Mouse (Mus musculus) B cell, adult 2 months (primary cell): Measurements from ENCODE around the gene Ugt1a1.
"Not testable (repeated sequence)": the region's sequence is repeated elsewhere in the genome, so short reads cannot be mapped to it uniquely, and the experiment has no call there.

Source experiments
- DNase-seq, 2 experiments: peaks; one replicate each; pipeline ENCODE4 v3.0.0; 2022

Gene Ugt1a1

DNA sequence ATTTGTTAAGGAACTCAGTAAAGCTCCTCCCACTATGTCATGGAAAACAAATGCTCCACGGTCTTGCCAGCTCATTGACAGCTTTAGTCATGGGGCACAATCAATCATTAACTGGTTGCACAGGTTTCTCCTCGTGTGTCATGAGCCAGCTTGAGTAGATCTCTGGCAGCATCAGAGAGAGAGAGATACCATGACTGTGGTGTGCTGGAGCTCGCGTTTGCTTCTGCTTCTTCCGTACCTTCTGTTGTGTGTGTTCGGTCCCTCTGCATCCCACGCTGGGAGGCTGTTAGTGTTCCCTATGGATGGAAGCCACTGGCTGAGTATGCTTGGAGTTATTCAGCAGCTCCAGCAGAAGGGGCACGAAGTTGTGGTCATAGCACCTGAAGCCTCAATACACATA is at the start of gene Ugt1a1:
Gene Ugt1a1 (plus strand): TSS at position 148 of the 400 bp plus-strand sequence.
- DNase-seq: no peak

- DNase-seq: no peak
Observed at GRCm38 (mm10) chr1:88165711-88166110, 46.0 kb upstream of the Ugt1a1 start, which contains the start of gene Ugt1a5. Gene Ugt1a5, plus strand, starts transcription at chr1:88166012.

DNA sequence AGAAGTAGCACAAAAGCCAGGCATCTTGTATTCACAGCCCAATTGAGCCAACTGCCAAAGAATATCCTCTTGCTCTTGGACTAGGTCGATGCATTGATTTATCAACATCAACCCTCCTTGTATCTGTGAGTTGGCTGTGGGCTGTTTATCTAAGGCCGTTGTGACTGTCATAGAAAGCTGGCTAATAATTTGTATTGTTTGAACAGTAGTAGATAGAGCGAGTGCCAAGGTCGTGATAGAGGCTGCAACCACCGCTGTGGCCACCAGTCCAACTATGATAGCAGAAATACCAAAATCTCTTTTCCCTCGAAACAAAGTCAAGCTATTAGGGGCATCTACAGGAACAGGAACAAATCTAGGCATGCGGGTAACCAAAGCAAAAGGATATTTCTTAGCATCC is 39.6 kb upstream of the Ugt1a1 start:
- not testable (repeated sequence) for DNase-seq

GRCm38 (mm10) chr1:88179657-88180056 is 32.1 kb upstream of the Ugt1a1 start:
- DNase-seq: no peak

DNA sequence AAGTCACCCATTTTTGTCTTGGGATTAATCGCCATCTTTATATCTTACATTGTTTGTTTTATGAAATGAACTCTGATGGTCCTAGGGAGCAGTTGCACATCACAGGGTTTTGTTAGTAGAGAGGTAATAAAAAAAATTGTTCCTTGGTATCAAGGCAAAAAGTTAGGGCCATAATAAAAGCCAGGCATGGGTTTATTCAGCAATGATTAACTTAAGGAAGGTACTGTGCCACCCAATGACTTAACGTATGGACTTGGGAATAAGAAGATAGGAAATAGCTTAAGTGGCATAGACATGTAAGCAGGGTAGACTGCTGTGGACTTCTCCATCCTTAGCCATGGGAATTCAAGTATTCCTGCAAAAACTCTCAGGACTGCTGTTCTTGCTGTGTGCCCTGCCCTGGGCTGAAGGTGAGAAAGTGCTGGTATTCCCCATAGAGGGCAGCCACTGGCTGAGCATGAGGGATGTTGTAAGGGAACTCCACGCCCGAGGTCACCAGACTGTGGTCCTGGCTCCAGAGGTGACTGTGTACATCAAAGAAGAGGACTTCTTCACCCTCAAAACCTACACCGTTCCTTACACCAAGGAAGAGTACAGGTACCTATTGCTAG is 25.3 kb upstream of the Ugt1a1 start:
- DNase-seq: no peak

GRCm38 (mm10) chr1:88192136-88192535 is 19.6 kb upstream of the Ugt1a1 start:
- DNase-seq: no peak

- no peak for DNase-seq
Observed at GRCm38 (mm10) chr1:88195687-88196086, 16.1 kb upstream of the Ugt1a1 start.

DNA sequence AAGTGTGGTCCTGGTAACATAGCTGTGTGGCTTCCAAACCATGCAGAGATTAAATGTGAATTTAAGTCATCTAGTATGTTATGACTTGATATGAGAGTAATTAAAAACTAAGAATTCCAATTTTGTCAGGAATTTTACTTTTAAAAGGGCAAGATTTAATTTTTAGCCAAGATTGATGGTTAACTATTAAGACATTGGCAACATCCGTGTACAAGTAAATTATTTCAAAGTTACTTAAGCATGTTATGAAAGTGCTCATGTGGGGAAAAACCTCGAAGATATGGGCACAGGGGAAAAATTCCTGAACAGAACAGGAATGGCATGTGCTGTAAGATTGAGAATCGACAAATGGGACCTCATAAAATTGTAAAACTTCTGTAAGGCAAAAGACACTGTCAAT is 14.3 kb upstream of the Ugt1a1 start:
- no peak for DNase-seq

DNA sequence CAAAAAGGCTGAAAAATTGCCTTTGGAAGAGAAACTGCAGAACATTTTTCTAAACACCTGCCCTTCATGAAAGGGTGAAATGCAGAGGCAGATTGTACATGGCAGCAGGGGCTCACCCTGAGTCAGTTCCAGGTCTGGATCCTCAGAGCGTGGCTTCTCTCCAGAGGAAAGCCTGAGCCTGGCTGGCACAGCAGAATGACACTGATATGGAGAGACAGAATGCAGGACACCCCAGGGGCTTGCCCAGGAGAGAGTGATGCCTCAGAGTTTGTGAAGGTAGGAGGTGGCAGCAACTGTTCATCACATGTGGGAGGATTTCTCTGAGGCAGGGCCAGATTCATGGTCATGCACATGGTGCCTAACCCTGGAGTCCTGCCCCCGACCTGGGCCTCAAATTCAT is 11.8 kb upstream of the Ugt1a1 start:
- no peak for DNase-seq

GRCm38 (mm10) chr1:88200456-88200855 is 11.3 kb upstream of the Ugt1a1 start, which contains the start of gene Ugt1a2:
Gene Ugt1a2, plus strand, starts transcription at chr1:88200601.
- no peak for DNase-seq

DNA sequence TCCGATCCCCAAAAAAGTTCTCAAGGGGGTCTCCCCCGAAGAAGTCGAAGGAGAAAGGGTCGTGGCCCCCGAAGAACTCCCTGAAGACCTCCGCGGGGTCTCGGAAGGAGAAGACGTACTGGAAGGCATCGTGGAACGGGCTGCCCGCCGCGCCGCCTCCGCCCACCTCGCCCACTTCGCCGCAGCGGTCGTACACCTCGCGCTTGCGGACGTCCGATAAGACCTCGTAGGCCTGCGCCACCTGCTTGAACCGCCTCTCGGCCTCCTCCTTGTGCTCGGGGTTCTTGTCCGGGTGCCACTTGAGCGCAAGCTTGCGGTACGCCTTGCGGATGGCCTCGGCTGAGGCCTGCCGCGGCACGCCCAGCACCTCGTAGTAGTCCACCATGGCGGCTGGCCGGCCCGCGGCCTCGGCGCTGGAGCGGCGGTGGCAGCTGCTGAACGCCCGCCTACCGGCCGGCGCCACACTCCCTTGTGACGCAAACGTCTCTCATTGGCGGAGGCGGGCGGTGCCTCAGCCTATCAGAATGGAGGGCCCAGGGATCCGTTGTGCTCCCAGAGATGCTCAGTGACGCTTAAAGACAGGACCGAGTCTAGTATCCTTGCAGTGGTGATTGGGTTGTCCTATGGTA is 6.4 kb upstream of the Ugt1a1 start, which contains the start of gene Dnajb3:
Gene Dnajb3 (minus strand): TSS at position 489 of the 629 bp plus-strand sequence.
- peak; percentile 64 to 66 for DNase-seq

GRCm38 (mm10) chr1:88206843-88207479 is 4.8 kb upstream of the Ugt1a1 start:
- no peak for DNase-seq

- DNase-seq: no peak
Observed at GRCm38 (mm10) chr1:88212341-88213045, 734 bp downstream of the Ugt1a1 start.

GRCm38 (mm10) chr1:88213061-88213460 is 1.3 kb downstream of the Ugt1a1 start:
- DNase-seq: no peak

GRCm38 (mm10) chr1:88213766-88214461 is 2.2 kb downstream of the Ugt1a1 start:
- DNase-seq: no peak

GRCm38 (mm10) chr1:88214462-88214952 is 2.7 kb downstream of the Ugt1a1 start:
- no peak for DNase-seq

DNA sequence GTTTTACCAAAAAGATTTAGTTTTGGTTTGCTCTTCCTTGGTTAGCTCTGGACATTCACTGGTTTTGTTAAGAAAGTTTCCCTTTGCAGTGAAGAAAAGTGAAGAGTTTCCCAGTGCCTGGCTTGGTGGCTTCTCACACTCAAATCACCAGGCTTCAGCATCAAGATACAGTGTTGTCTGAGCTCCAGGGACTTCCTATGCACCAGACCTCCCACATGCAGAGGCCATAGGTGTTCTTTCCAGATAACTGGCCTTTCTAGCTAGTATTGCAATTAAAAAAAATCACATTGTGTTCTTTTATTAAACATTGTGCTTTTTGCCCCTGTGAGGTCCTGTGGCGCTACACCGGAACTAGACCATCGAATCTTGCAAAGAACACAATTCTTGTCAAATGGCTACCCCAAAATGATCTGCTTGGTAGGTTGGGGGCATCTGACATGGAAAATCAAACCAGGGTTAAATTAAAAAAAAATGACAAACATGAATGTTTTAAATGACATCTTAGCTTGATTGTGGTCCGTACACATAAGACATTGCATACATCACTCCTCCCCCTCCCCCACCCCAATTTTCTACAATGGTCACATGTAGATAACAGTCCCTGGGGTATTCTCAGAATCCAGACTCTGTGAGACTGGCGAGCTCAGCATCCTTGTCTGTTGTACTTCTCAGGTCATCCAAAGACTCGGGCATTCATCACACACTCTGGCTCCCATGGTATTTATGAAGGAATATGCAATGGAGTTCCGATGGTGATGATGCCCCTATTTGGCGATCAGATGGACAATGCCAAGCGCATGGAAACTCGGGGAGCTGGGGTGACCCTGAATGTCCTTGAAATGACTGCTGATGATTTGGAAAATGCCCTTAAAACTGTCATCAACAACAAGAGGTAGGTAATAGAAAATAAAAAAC is 4.0 kb downstream of the Ugt1a1 start:
- DNase-seq: no peak

- no peak for DNase-seq
Observed at GRCm38 (mm10) chr1:88216551-88216950, 4.8 kb downstream of the Ugt1a1 start.

DNA sequence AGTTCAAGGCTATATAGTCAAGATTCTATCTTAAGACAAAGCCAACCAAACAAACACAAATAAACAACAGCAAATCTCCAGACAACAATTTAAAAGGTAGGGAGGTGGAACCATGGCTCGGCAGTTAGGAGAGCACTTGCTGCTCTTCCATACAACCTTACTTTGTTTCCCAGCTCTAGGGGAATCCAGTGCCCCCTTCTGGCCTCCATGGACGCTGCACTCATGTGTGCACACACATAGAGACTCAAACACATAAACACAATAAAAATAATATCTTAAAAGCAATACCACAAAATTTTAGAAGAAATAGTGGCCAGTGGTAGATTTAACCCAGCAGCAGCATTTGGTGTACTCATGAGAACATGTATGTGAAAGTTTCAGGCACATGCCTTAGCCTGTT is 5.4 kb downstream of the Ugt1a1 start:
- DNase-seq: peak in 1 of 2 experiments; percentile 14

DNA sequence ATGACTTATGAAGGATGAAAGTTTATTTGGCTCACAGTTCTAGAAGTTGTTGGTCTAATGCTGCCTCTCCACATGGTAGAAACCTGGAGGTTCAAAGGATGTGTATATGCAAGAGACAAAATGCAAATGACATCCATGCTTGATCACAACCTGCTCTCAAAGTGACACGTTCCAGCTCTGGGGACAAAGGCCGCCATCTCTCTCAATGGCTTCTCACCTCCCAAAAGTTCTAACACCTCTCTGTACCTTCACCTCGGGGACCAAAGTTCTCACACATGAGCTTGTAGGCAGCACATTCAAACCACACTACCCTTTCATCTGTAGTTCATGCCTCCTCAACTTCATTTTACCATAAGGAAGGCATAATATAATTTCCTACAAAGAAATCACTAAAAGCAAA is 5.8 kb downstream of the Ugt1a1 start:
- no peak for DNase-seq

DNA sequence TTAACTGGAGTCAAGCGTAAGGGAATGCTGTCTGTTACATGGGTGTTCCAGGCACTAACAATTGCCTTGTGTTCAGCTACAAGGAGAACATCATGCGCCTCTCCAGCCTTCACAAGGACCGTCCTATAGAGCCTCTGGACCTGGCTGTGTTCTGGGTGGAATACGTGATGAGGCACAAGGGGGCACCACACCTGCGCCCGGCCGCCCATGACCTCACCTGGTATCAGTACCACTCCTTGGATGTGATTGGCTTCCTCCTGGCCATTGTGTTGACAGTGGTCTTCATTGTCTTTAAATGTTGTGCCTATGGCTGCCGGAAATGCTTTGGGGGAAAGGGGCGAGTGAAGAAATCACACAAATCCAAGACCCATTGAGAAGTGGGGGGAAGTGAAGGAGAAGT is 6.3 kb downstream of the Ugt1a1 start:
- DNase-seq: no peak

DNA sequence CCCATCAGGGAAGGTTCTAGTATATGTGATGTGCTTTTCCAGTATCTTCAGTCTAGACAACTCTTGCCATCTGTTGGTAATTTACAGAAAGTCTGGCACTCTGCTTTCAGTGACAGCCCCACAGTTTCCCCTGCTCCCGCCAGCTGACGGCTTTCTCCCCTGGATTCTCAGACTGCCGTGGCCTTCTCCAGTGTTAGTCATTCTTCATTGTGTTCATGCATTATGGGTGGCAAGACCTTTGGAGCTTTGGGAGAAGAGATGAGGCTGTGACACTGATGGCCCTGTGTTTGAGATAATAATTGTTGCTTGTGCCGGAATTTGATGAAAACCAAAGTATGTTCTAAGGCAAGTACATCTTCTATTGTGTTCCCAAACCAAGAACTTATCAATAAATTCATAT is 6.8 kb downstream of the Ugt1a1 start:
- DNase-seq: no peak
